Mouse (Mus musculus) CH12.LX (cell line): ENCODE measurements around the gene Uqcrq.

Experiments used
- CTCF ChIP-seq, 2 experiments: IDR thresholded peaks in 1 of 2; conservative IDR thresholded peaks in 1 of 2; 2 replicates each; pipeline ENCODE4 v1.5.1; 2011 to 2012; ENCODE audit warnings: low read depth in 2 of 2, low read length in 2 of 2, improper control_type of control experiment in 1 of 2, inconsistent platforms in 1 of 2, mild to moderate bottlenecking in 1 of 2, moderate library complexity in 1 of 2
- E2F4 ChIP-seq: IDR thresholded peaks from 2 replicates; pipeline ENCODE4 v1.6.1; 2011; ENCODE audit warnings: low read depth, low read length, improper control_type of control experiment; ENCODE audit not compliant: insufficient replicate concordance
- HCFC1 ChIP-seq: IDR thresholded peaks from 2 replicates; pipeline ENCODE4 v1.6.1; 2012; ENCODE audit warnings: low read depth, mild to moderate bottlenecking, inconsistent platforms, low read length, improper control_type of control experiment
- KAT2A ChIP-seq: IDR thresholded peaks from 2 replicates; pipeline ENCODE4 v1.6.1; 2012; ENCODE audit warnings: low read length, improper control_type of control experiment, inconsistent platforms; ENCODE audit not compliant: insufficient replicate concordance
- SIN3A ChIP-seq: IDR thresholded peaks from 2 replicates; pipeline ENCODE4 v1.6.1; 2012; ENCODE audit warnings: low read length, improper control_type of control experiment, inconsistent platforms

- TF ChIP-seq SIN3A, result no peak
- no peak for TF ChIP-seq CTCF (conservative IDR thresholded peaks at IDR 0.05 in 1 of 2, IDR thresholded peaks at IDR 0.05 in 1 of 2; ENCODE audit: low read depth in 2 of 2, low read length in 2 of 2)
- TF ChIP-seq E2F4, result no peak
- TF ChIP-seq KAT2A, result no peak
- no peak for TF ChIP-seq HCFC1
Measured at GRCm38 (mm10) chr11:53431347-53432056, 871 bp upstream of the Uqcrq start.
